Mouse (Mus musculus) ES-Bruce4 (cell line): ENCODE results near the gene Pank2.

Experiments
- CTCF ChIP-seq: IDR thresholded peaks from one replicate; pipeline ENCODE4 v1.8.1; 2011; ENCODE audit warnings: low read depth, low read length
- EP300 ChIP-seq: IDR thresholded peaks from 2 replicates; pipeline ENCODE4 v1.6.1; 2011; ENCODE audit warnings: low read depth, low read length; ENCODE audit not compliant: insufficient read depth
- POLR2A ChIP-seq: IDR thresholded peaks from one replicate; pipeline ENCODE4 v1.8.1; 2011; ENCODE audit warnings: low read length; ENCODE audit not compliant: insufficient read depth

DNA sequence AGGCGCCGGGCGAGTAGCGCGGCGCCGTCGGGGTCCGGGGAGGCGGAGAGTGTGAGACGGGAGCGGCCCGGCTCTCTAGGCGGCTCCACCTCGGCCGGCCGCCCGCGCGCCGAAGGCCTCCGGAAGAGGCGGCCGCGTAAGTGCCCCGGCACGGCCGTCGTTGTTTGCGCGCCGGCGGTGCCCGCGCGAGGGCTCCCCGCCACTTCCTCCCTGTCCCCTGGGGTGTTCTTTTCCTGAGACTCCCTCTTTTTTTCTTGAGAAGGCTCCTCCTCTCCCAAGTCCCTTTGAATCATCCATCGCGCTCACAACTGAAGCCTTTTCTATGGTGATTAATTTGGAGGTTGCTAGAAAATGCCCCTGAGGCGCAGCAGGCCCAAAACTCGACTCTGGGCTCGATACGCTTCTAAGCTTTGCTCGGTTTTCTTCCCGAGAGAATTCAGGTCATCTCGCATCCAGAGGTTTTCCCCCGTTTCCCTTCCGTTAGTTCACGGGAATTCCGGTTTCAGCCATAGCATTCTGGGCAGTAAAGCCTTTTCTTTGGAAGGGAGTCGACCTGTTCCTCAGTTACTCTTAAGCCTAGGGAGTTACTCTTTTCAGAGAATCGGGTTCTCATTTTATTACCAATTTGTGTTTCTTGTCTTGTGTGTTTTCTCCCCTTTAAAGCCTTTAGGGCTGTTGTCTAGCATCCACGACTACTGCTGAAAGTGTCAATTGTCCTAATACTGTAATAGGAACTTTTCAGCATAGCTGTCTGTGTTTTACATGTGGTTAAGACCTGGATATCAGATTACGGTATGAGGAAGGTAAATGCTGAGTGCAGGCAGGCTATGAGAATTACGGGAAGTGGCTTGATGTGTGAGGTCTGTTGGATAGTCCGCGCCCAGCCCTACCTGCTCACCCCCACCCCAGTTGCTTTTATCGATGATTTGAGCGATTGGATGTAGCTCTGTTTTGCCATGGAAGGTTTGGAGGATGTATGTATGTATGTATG is 680 bp downstream of the Pank2 start:
- no peak for TF ChIP-seq POLR2A
- no peak for TF ChIP-seq CTCF
- TF ChIP-seq EP300: no peak
